11 mouse cellular contexts compared by ENCODE assay signal in the genomic region with DNA sequence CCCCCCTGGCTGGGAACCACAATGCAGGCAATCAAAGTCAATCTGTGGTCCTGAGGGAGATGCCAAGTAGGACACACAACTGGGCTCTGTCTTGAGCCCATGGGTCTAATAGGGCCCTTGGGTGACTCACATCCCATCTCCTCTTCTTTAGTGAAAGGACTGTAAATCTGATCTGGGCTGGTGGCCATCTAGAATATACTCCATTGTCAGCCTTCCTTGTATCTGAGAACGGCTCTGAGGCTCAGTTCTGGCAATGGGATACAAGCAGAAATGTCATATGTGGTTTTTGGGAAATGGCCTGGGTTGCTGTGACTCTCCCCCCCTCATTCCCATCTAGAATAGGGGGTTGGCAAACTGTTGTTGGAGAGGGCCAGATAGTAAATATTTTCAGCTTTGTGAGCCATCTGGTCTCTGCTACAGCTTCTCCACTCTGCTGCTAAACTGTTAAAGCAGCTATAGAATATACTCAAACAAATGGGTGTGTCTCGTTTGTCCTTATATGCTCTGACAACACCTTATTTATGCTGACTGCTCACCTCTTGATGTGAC. TPM values are rescaled to one million over a fixed set of nuclear protein-coding genes. Genes with fewer than 3 reads are reported as not detected.
"Had no signal": no experiment of that assay in that cellular context is flagged by ENCODE, and none has a peak within 500 bp of the region (broad histone marks: within the 10 kb centered on the region; RNA-seq: fewer than 3 reads in every experiment).

No protein-coding gene starts in this region.

- DNase-seq: kidney, postnatal 14 days; lung, adult 18-20 months; right cerebral cortex, postnatal 14 days; thymus, postnatal 36 days had no signal

- H3K9ac ChIP-seq: kidney, embryonic 15.5 days; limb, embryonic 13.5 days; liver, embryonic 14.5 days; midbrain, embryonic 13.5 days had no signal

- H3K4me3 ChIP-seq: kidney, embryonic 15.5 days; limb, embryonic 13.5 days; midbrain, embryonic 13.5 days had no signal

- H3K9me3 ChIP-seq: kidney, embryonic 15.5 days; limb, embryonic 13.5 days; midbrain, embryonic 13.5 days had no signal

- H3K27ac ChIP-seq: kidney, embryonic 15.5 days; limb, embryonic 13.5 days; liver, embryonic 14.5 days; midbrain, embryonic 13.5 days had no signal

- H3K4me2 ChIP-seq: kidney, embryonic 15.5 days; limb, embryonic 13.5 days; midbrain, embryonic 13.5 days had no signal

- ATAC-seq: midbrain, embryonic 13.5 days had no signal

- H3K4me1 ChIP-seq: kidney, embryonic 15.5 days had no signal

- H3K36me3 ChIP-seq: kidney, embryonic 15.5 days; limb, embryonic 13.5 days; midbrain, embryonic 13.5 days had no signal

- H3K27me3 ChIP-seq: kidney, embryonic 15.5 days had no signal

RNA-seq across cellular contexts. Expression of gene Pcdh8, which starts 17.6 kb away (rescaled TPM):
- total RNA-seq: liver, adult 2 months had no signal
- polyA plus RNA-seq: liver, adult 2 months; liver, embryonic 14.5 days; lung, embryonic 16.5 days; spleen, adult 2 months had no signal
